Mouse (Mus musculus) brain, embryonic 14.5 days (tissue): ENCODE data around the gene Scn1b.

Source experiments
- CTCF ChIP-seq: fragments of 200-500 bp; IDR thresholded peaks from 2 replicates; pipeline ENCODE4 v1.5.1; 2012; ENCODE audit warnings: inconsistent platforms, mild to moderate bottlenecking, moderate library complexity, borderline replicate concordance; ENCODE audit not compliant: insufficient read depth, insufficient read length; ENCODE audit errors: extremely low read depth
- POLR2A ChIP-seq: fragments of 200-500 bp; IDR thresholded peaks from 2 replicates; pipeline ENCODE4 v1.6.1; 2012; ENCODE audit warnings: mild to moderate bottlenecking, inconsistent platforms, borderline replicate concordance; ENCODE audit not compliant: poor library complexity, insufficient read depth, insufficient read length, severe bottlenecking; ENCODE audit errors: extremely low read depth

- TF ChIP-seq POLR2A (no peak), CTCF (no peak)
These were observed 47.1 kb downstream of the Scn1b start for GRCm38 (mm10) chr7:31079670-31080069.
